Mouse (Mus musculus) bone marrow macrophage, adult 2 months (primary cell): ENCODE data around the gene Stk11ip.

Experiments used
- CTCF ChIP-seq: IDR thresholded peaks from 2 replicates; pipeline ENCODE4 v1.5.1; 2012; ENCODE audit warnings: low read depth, mild to moderate bottlenecking, low read length, moderate library complexity
- POLR2A ChIP-seq: IDR thresholded peaks from 2 replicates; pipeline ENCODE4 v1.6.1; 2012; ENCODE audit warnings: mild to moderate bottlenecking, low read depth, low read length, borderline replicate concordance

GRCm38 (mm10) chr1:75565616-75566015 is 44.3 kb downstream of the Stk11ip start:
- TF ChIP-seq CTCF (no peak), POLR2A (no peak)
